Mouse (Mus musculus) intestine, postnatal 0 days (tissue): Measurements from ENCODE around the gene Taf1d. TPM values are rescaled to one million over a fixed set of nuclear protein-coding genes. Genes with fewer than 3 reads are reported as not detected.
"Not testable (repeated sequence)": the region's sequence is repeated elsewhere in the genome, so short reads cannot be mapped to it uniquely, and the experiment has no call there.

Experiments used
- ATAC-seq: fragments of 200-750 bp; cut with Nextera tagmentation; 2 replicates; pipeline ENCODE4 v1.8.0; 2017; ENCODE audit warnings: mild to moderate bottlenecking, moderate TSS enrichment, moderate library complexity
- H3K27ac ChIP-seq: fragments of 300-500 bp; sonication (generic); 2 replicates; pipeline ENCODE4 v1.5.1; 2014; ENCODE audit warnings: mild to moderate bottlenecking, low read depth, low read length, moderate library complexity
- H3K27me3 ChIP-seq: fragments of 300-500 bp; sonication (generic); replicated peaks from 2 replicates; pipeline ENCODE4 v1.6.1; 2014; ENCODE audit warnings: low read length, mixed read lengths; ENCODE audit not compliant: control insufficient read depth, insufficient read depth
- H3K36me3 ChIP-seq: fragments of 300-500 bp; sonication (generic); 2 replicates; pipeline ENCODE4 v1.6.1; 2014; ENCODE audit warnings: mild to moderate bottlenecking, moderate library complexity; ENCODE audit not compliant: control insufficient read depth, insufficient read depth
- H3K4me1 ChIP-seq: fragments of 300-500 bp; sonication (generic); replicated peaks from 2 replicates; pipeline ENCODE4 v1.6.1; 2014; ENCODE audit warnings: antibody characterized with exemption, low read length, mixed read lengths; ENCODE audit not compliant: control insufficient read depth, insufficient read depth
- H3K4me2 ChIP-seq: fragments of 300-500 bp; sonication (generic); replicated peaks from 2 replicates; pipeline ENCODE4 v1.6.1; 2014; ENCODE audit warnings: low read depth, mild to moderate bottlenecking, moderate library complexity
- H3K4me3 ChIP-seq: fragments of 300-500 bp; sonication (generic); 2 replicates; pipeline ENCODE4 v1.5.1; 2014; ENCODE audit warnings: low read depth, low read length
- H3K9ac ChIP-seq: fragments of 300-500 bp; sonication (generic); 2 replicates; pipeline ENCODE4 v1.6.1; 2014; ENCODE audit warnings: mild to moderate bottlenecking, low read depth, low read length
- H3K9me3 ChIP-seq: fragments of 300-500 bp; sonication (generic); 2 replicates; pipeline ENCODE4 v1.6.1; 2016; ENCODE audit warnings: mixed run types; ENCODE audit not compliant: control insufficient read depth
- CTCF ChIP-seq: sonication (generic); IDR thresholded peaks from 2 replicates; pipeline ENCODE4 v1.5.1; 2016; ENCODE audit warnings: low read depth, mild to moderate bottlenecking, control low read depth, antibody characterized with exemption, moderate library complexity
- WGBS: fragments of 180-500 bp; shearing (Covaris S2); extraction: QIAGEN DNeasy Blood & Tissue Kit; methylation state at CpG from one replicate; pipeline ENCODE4 v1.1.7; 2014; 5-methylcytosine and 5-hydroxymethylcytosine counted together
- polyA plus RNA-seq: library from polyadenylated mRNA; unstranded; fragments of >200 nt; fragmentation: Nextera tagmentation; extraction: Ambion mirVana; gene quantifications from 2 replicates; pipeline ENCODE4 v1.2.1, GENCODE M21; 2015

Gene Taf1d
- polyA plus RNA-seq, 1 experiment from 2014 or later = 41.5 TPM

DNA sequence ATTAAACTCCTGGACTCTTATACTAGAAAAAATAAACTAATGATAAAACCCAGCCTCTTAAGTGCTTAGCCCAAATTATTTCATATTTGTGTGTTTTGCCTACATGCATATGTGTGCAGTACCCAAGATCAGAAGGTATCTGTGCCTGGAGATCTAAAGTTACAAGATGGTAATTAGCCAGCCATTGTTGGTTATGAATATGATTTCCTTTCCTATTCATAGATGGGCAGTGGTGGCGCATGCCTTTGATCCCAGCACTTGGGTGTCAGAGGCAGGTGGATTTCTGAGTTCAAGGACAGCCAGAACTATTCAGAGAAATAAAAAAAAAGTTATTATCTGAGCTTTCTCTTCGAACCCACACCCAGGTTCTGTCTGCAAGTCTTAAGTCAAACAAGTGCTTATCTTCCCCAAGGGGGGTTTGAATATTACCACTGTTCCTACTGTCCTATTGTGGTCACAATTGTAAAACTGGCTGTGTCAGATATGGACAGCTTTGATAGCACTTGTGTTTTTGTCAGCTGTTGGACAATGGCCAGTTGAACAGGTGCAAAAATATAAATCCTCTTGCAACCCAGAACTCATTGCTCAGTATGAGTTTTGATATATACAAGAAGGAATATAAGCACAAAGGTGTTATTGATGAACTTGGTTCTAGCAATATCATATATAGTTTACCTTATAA lies 6.2 kb downstream of the Taf1d start:
- H3K27me3 ChIP-seq = no peaks in the 10 kb centered on the region
- no peaks in the 10 kb centered on the region for H3K9me3 ChIP-seq
- H3K27ac ChIP-seq = no peak overlapping the region
- no peak for ATAC-seq
- no peak overlapping the region for H3K4me2 ChIP-seq
- no peak overlapping the region for H3K4me3 ChIP-seq
- 69% methylated on average over 2 of the region's 2 CpGs for WGBS
- H3K4me1 ChIP-seq = no peaks in the 10 kb centered on the region
- no peak overlapping the region for H3K9ac ChIP-seq
- H3K36me3 ChIP-seq = peaks cover 61% of the 10 kb centered on the region
- no peak for TF ChIP-seq CTCF

GRCm38 (mm10) chr9:15313633-15314032 lies 7.6 kb downstream of the Taf1d start:
- H3K36me3 ChIP-seq = peaks cover 68% of the 10 kb centered on the region

GRCm38 (mm10) chr9:15314619-15315018 lies 8.6 kb downstream of the Taf1d start:
- WGBS = 96% methylated on average over 1 of the region's 1 CpGs
- H3K9ac ChIP-seq = no peak overlapping the region

More at GRCm38 (mm10) chr9:15313633-15314032, 7.6 kb downstream of the Taf1d start:
- WGBS = 91% methylated on average over 5 of the region's 5 CpGs
- TF ChIP-seq CTCF = no peak
- ATAC-seq = no peak
- no peak overlapping the region for H3K9ac ChIP-seq
- no peak overlapping the region for H3K4me2 ChIP-seq
- H3K27me3 ChIP-seq = no peaks in the 10 kb centered on the region
- H3K9me3 ChIP-seq = no peaks in the 10 kb centered on the region
- no peak overlapping the region for H3K4me3 ChIP-seq
- no peaks in the 10 kb centered on the region for H3K4me1 ChIP-seq
- no peak overlapping the region for H3K27ac ChIP-seq

GRCm38 (mm10) chr9:15316296-15316695 lies 10.3 kb downstream of the Taf1d start:
- H3K4me3 ChIP-seq, H3K27ac ChIP-seq, H3K27me3 ChIP-seq, H3K9me3 ChIP-seq, H3K4me2 ChIP-seq, H3K9ac ChIP-seq, ATAC-seq, H3K4me1 ChIP-seq: not testable (repeated sequence)
- peaks cover 50% of the 10 kb centered on the region for H3K36me3 ChIP-seq
- WGBS = no CpG with 5 or more reads among the region's 2 CpGs

More at GRCm38 (mm10) chr9:15314619-15315018, 8.6 kb downstream of the Taf1d start:
- H3K27me3 ChIP-seq = no peaks in the 10 kb centered on the region
- H3K9me3 ChIP-seq = no peaks in the 10 kb centered on the region
- H3K27ac ChIP-seq = no peak overlapping the region
- no peak for TF ChIP-seq CTCF
- H3K4me1 ChIP-seq = no peaks in the 10 kb centered on the region
- no peak for ATAC-seq
- H3K4me3 ChIP-seq = no peak overlapping the region
- peaks cover 59% of the 10 kb centered on the region for H3K36me3 ChIP-seq
- H3K4me2 ChIP-seq = no peak overlapping the region

GRCm38 (mm10) chr9:15317223-15318169 lies 11.5 kb downstream of the Taf1d start:
- Histone ChIP-seq H3K9ac (no peak overlapping the region), H3K36me3 (peaks cover 46% of the 10 kb centered on the region), H3K4me3 (no peak overlapping the region), H3K4me2 (no peak overlapping the region), H3K9me3 (no peaks in the 10 kb centered on the region), H3K27me3 (no peaks in the 10 kb centered on the region), H3K27ac (no peak overlapping the region), H3K4me1 (no peaks in the 10 kb centered on the region)
- no peak for TF ChIP-seq CTCF
- WGBS = 53% methylated on average over 5 of the region's 5 CpGs
- ATAC-seq = no peak

DNA sequence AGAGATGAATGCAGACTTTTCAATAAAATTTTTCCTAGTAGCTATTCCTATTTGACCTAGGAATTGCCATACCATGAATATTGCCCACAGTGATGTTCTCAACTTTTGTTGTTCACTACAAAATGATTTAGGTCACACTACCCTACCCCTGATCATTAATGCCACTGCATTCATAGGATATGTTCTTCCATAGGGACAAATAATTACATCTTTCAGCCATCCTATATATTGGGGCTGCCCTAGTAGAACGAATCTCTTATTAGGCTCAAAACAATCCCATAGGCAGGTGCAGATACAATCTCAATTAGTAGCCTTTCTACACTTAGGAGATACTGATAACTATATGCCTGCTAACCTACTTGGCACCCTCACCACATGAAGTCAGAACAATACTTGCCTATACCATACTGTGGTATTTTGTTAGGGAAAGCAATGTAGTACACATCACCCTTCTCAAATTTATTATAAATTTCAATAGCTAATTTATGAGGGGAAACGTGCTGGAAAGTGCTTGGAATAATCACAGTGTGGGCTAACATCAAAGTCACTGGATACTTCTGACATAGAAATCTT lies 12.2 kb downstream of the Taf1d start:
- H3K4me2 ChIP-seq = no peak overlapping the region
- 76% methylated on average over 2 of the region's 2 CpGs for WGBS
- no peaks in the 10 kb centered on the region for H3K9me3 ChIP-seq
- H3K27me3 ChIP-seq = no peaks in the 10 kb centered on the region
- no peak overlapping the region for H3K9ac ChIP-seq
- H3K4me1 ChIP-seq = no peaks in the 10 kb centered on the region
- no peak for ATAC-seq
- no peak overlapping the region for H3K27ac ChIP-seq
- H3K4me3 ChIP-seq = no peak overlapping the region
- no peak for TF ChIP-seq CTCF
- H3K36me3 ChIP-seq = peaks cover 44% of the 10 kb centered on the region
